Mouse (Mus musculus): ENCODE measurements at regions not wholly inside any gene's neighbourhood (a gene's known extent, or its start where the extent isn't known, plus 50 kb on each side); places are given as distances from the start of the nearest gene placed in this dataset.

- TF ChIP-seq CTCF (conservative IDR thresholded peaks at IDR 0.05; ENCODE audit: low read length) = no peak
- no peak for TF ChIP-seq NANOG (IDR thresholded peaks at IDR 0.05; ENCODE audit: borderline replicate concordance, low read length)
Observed at GRCm38 (mm10) chr11:24234422-24234821, 156.6 kb downstream of the Bcl11a start.

Data from E14TG2a.4 (cell line).